Mouse (Mus musculus): ENCODE data around the gene Cirbp. TPM values are rescaled to one million over a fixed set of nuclear protein-coding genes. Genes with fewer than 3 reads are reported as not detected.

The Cirbp gene
- polyA plus RNA-seq, 1 experiment from 2014 or later: 80.8 TPM

DNA sequence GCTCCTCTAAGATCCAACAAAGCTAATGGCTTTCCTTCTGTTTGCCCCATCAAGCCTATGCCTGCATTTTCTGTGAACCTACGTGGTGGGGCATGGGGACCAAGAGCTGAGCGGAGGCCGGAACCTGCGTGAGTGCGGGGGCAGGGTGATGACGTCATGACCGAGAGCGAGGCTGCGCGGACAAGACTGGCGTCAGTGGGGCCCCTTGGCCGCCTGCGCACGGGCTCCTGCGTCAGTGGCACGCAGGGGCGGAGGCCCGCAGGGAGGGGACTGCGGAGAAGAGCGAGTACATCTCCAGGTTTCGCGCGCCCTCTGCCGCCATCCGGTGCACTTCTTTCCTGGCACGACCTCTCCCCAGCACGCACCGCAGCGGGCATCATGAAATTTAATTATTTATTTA lies 24.5 kb upstream of the Cirbp start:
- Histone ChIP-seq H3K9ac (ENCODE audit: low read length) (peak overlapping the region; percentile 71), H3K4me1 (ENCODE audit: control insufficient read depth, insufficient read depth, low read length) (peaks cover 55% of the 10 kb centered on the region), H3K4me2 (ENCODE audit: low read depth, low read length) (peak overlapping the region; percentile 98), H3K36me3 (ENCODE audit: control insufficient read depth, insufficient read depth, low read length) (peaks cover 13% of the 10 kb centered on the region; the same call in 1 of the 2 replicates), H3K27ac (ENCODE audit: low read length) (peak overlapping the region; percentile 94), H3K27me3 (ENCODE audit: control insufficient read depth, insufficient read depth, low read length) (peaks cover 3% of the 10 kb centered on the region; the same call in 1 of the 2 replicates), H3K9me3 (replicated peaks; ENCODE audit: control insufficient read depth, low read length) (no peaks in the 10 kb centered on the region), H3K4me3 (replicated peaks; ENCODE audit: low read length) (peak overlapping the region; percentile 85)
- ATAC-seq (ENCODE audit: insufficient read depth, low FRiP score): peak; percentile 75
- 0% methylated on average over 29 of the region's 29 CpGs for WGBS

DNA sequence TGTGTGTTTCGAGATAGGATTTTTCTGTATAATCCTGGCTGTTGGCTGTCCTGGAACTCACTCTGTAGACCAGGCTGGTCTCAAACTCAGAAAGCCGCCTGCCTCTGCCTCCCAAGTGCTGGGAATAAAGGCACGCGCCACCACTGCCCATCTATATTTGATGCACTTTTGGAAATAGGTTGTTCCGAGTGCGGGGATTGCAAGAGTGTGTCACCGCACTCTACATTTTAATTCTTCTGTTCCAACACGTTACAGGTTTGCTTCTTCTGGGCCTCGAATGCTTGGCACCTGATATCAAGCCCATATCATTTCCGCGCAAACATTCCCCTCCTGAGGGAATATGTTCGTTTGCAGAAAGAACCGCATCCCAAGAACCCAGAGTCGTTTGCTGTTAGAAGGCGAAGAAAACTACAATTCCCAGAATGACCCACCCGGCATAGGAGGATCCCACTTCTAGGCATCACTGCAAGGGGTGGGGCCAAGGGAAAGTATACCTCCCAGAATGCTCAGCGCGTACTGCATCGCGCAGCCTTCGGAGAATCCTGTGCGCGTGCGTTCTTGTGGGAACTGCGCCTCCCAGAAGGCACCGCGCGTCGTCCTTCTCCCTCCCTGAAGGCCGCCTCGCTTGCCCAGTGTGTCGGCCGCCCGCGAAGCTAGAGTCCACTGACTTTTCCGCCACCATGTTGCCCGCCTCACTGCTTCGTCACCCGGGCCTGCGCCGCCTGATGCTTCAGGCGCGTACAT lies 23.8 kb upstream of the Cirbp start:
- H3K27ac ChIP-seq (ENCODE audit: low read length): peak overlapping the region; percentile 94
- peaks cover 13% of the 10 kb centered on the region; the same call in 1 of the 2 replicates for H3K36me3 ChIP-seq (ENCODE audit: control insufficient read depth, insufficient read depth, low read length)
- H3K4me3 ChIP-seq (replicated peaks; ENCODE audit: low read length): peak overlapping the region; percentile 85
- peak overlapping the region; percentile 98 for H3K4me2 ChIP-seq (ENCODE audit: low read depth, low read length)
- WGBS: under 1% methylated on average over 43 of the region's 43 CpGs
- ATAC-seq (ENCODE audit: insufficient read depth, low FRiP score): peak; percentile 88
- no peaks in the 10 kb centered on the region for H3K9me3 ChIP-seq (replicated peaks; ENCODE audit: control insufficient read depth, low read length)
- peaks cover 59% of the 10 kb centered on the region for H3K4me1 ChIP-seq (ENCODE audit: control insufficient read depth, insufficient read depth, low read length)
- peaks cover under 1% of the 10 kb centered on the region; the same call in 1 of the 2 replicates for H3K27me3 ChIP-seq (ENCODE audit: control insufficient read depth, insufficient read depth, low read length)
- peak overlapping the region; percentile 97 for H3K9ac ChIP-seq (ENCODE audit: low read length)

DNA sequence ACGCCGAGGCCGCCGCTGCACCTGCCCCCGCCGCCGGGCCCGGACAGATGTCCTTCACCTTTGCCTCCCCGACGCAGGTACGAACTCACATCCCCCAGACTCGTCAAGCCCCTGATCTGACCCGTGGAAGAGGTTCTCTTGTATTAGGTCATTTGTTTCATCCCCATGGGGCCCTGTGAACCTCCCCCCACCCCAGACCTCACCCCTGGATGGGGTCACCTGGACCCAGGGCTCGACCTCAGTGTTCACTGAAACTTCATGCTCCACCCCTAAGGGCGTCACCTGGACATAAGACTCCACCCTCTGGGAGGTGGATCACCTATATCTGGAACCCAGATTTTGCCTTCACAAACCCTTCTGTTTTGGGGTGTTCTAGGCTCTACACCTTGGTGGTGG lies 23.3 kb upstream of the Cirbp start:
- H3K9ac ChIP-seq (ENCODE audit: low read length): peak overlapping the region; percentile 97
- no peak for ATAC-seq (ENCODE audit: insufficient read depth, low FRiP score)
- H3K36me3 ChIP-seq (ENCODE audit: control insufficient read depth, insufficient read depth, low read length): peaks cover 13% of the 10 kb centered on the region; the same call in 1 of the 2 replicates
- H3K9me3 ChIP-seq (replicated peaks; ENCODE audit: control insufficient read depth, low read length): no peaks in the 10 kb centered on the region
- WGBS: under 1% methylated on average over 15 of the region's 15 CpGs
- peaks cover 58% of the 10 kb centered on the region for H3K4me1 ChIP-seq (ENCODE audit: control insufficient read depth, insufficient read depth, low read length)
- H3K4me2 ChIP-seq (ENCODE audit: low read depth, low read length): peak overlapping the region; percentile 98
- peak overlapping the region; percentile 94 for H3K27ac ChIP-seq (ENCODE audit: low read length)
- peak overlapping the region; percentile 85 for H3K4me3 ChIP-seq (replicated peaks; ENCODE audit: low read length)
- H3K27me3 ChIP-seq (ENCODE audit: control insufficient read depth, insufficient read depth, low read length): no peaks in the 10 kb centered on the region; the same call in 1 of the 2 replicates

DNA sequence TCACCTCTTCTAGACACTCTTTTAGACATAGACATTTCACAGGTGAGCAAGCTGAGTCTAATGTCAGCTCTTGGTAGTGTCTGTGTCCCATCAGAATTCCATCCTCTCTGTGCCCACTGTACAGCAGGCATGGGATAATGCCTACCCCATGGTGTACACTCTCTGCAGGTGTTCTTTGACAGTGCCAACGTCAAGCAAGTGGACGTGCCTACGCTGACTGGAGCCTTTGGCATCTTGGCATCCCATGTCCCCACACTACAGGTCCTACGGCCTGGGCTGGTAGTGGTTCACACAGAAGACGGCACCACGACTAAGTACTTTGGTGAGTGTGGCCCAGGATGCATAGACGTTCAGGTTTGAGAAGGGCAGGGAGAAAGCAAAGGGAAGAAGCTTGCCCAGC lies 22.1 kb upstream of the Cirbp start:
- WGBS: 90% methylated on average over 7 of the region's 7 CpGs
- Histone ChIP-seq H3K9ac (ENCODE audit: low read length) (no peak overlapping the region), H3K36me3 (ENCODE audit: control insufficient read depth, insufficient read depth, low read length) (peaks cover 13% of the 10 kb centered on the region; the same call in 1 of the 2 replicates), H3K4me2 (ENCODE audit: low read depth, low read length) (no peak overlapping the region), H3K4me3 (replicated peaks; ENCODE audit: low read length) (no peak overlapping the region), H3K9me3 (replicated peaks; ENCODE audit: control insufficient read depth, low read length) (no peaks in the 10 kb centered on the region), H3K27me3 (ENCODE audit: control insufficient read depth, insufficient read depth, low read length) (no peaks in the 10 kb centered on the region), H3K27ac (ENCODE audit: low read length) (no peak overlapping the region), H3K4me1 (ENCODE audit: control insufficient read depth, insufficient read depth, low read length) (peaks cover 51% of the 10 kb centered on the region)
- ATAC-seq (ENCODE audit: insufficient read depth, low FRiP score): no peak

DNA sequence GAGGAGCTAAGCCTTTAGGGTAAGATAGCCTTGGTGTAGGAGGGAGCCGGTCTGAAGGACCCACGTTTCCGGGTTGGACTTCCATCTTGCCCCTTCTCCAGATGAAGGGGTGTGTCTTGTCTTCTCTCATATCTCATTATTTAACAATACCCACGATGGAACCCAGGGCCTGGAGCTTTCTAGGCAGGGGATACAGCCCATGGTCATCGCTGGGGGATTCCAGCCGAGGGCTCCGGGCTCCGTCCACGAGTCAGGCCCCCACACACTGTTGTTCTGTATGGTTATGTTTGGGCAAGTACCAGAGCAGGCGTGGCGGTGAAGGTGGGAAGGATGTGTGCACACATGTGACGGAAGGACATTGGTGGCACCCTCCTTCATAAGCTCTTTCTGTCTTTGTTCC lies 21.6 kb upstream of the Cirbp start:
- H3K27ac ChIP-seq (ENCODE audit: low read length): no peak overlapping the region
- WGBS: 90% methylated on average over 12 of the region's 12 CpGs
- H3K4me2 ChIP-seq (ENCODE audit: low read depth, low read length): no peak overlapping the region
- H3K4me1 ChIP-seq (ENCODE audit: control insufficient read depth, insufficient read depth, low read length): peaks cover 51% of the 10 kb centered on the region
- ATAC-seq (ENCODE audit: insufficient read depth, low FRiP score): no peak
- H3K9ac ChIP-seq (ENCODE audit: low read length): no peak overlapping the region
- H3K27me3 ChIP-seq (ENCODE audit: control insufficient read depth, insufficient read depth, low read length): no peaks in the 10 kb centered on the region
- no peak overlapping the region for H3K4me3 ChIP-seq (replicated peaks; ENCODE audit: low read length)
- no peaks in the 10 kb centered on the region for H3K9me3 ChIP-seq (replicated peaks; ENCODE audit: control insufficient read depth, low read length)
- peaks cover 13% of the 10 kb centered on the region; the same call in 1 of the 2 replicates for H3K36me3 ChIP-seq (ENCODE audit: control insufficient read depth, insufficient read depth, low read length)

DNA sequence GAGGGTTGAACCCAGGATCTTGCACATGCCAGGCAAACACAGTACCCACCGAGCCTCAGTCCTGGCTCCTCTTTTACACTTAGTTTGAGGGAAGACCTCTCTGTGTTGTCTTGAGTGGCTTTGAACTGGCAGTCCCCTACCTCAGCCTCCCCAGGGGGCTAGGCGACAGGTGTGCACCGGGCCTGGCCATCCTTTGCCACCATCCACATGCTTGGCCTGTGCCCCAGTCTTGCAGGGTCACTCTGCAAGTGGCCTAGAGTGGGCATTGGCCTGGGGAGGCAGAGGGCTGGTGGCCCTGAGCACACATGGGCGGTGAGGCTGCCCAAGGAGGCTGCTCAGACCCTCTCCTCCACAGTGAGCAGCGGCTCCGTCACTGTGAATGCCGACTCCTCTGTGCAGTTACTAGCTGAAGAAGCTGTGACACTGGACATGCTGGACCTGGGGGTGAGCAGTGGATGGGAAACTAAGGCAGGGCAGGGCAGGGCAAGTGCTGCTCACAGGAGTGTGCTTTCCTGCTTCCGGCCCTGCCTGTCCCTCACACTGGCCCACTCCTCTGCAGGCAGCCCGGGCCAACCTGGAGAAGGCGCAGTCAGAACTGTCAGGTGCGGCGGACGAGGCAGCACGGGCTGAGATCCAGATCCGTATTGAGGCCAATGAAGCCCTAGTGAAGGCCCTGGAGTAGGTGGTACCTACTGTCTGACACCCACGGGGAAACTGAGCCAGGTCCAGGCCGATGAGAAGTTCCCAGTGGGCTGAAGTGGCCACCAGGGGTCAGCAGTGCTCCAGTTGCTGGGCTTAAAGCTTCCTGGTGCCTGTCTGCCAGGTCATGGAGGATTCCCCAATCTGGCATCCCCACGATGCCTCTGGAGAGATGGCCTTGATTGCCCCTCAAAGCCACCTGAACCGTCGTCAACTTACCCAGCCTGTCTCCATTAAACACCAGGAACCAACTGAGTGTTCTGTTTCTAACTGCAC lies 20.6 kb upstream of the Cirbp start:
- WGBS: 71% methylated on average over 20 of the region's 20 CpGs
- no peak for ATAC-seq (ENCODE audit: insufficient read depth, low FRiP score)
- H3K9me3 ChIP-seq (replicated peaks; ENCODE audit: control insufficient read depth, low read length): no peaks in the 10 kb centered on the region
- peaks cover 48% of the 10 kb centered on the region for H3K4me1 ChIP-seq (ENCODE audit: control insufficient read depth, insufficient read depth, low read length)
- peak overlapping the region; percentile 99 for H3K27ac ChIP-seq (ENCODE audit: low read length)
- H3K9ac ChIP-seq (ENCODE audit: low read length): peak overlapping the region; percentile 93; the same call in 1 of the 2 replicates
- H3K36me3 ChIP-seq (ENCODE audit: control insufficient read depth, insufficient read depth, low read length): peaks cover 13% of the 10 kb centered on the region; the same call in 1 of the 2 replicates
- no peaks in the 10 kb centered on the region for H3K27me3 ChIP-seq (ENCODE audit: control insufficient read depth, insufficient read depth, low read length)
- H3K4me3 ChIP-seq (replicated peaks; ENCODE audit: low read length): no peak overlapping the region
- H3K4me2 ChIP-seq (ENCODE audit: low read depth, low read length): 0 out of 2 replicates have a peak overlapping the region, but pooled peaks have one; percentile 27

DNA sequence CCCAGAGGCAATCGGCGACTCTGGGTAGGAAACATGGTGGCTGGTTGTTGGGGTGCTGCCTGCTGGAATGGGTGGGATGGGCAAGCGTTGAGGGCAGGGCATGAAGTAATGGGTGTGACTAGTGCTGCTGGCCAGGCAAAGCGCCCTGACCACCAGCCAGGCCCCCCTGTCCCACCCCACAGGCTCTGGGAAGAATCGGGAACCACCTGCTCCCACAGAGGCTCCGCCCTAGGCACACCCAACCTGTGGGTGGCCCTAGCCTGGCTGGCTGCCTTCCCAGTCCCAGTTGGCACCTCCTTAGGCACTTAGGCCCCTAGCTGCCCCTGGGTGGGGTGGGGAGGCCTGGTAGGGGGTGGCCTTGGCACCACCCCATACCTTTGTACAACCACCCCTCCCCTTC lies 19.9 kb upstream of the Cirbp start:
- WGBS: 68% methylated on average over 6 of the region's 6 CpGs
- H3K9ac ChIP-seq (ENCODE audit: low read length): peak overlapping the region; percentile 93
- no peak for ATAC-seq (ENCODE audit: insufficient read depth, low FRiP score)

DNA sequence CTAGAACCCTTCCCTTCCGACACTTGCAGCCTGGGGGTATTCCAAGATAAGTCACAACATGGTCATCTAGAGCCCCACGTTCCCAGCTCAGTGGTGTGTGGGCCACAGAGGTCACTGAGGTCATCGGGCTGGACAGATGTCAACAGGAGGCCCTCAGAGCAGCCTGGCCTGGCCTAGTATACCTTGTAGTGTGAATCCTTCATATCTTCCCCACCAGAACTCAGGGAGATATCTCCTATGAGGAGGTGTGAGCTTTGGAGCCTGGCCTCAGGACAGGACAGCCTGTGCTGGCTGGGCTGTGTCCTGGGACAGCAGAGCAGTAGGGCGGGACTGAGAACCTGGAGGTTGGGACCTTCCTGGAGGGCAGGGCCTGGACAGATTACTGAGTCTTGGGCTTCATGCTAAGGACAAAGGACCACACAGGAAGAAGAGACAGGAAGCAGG lies 19.2 kb upstream of the Cirbp start:
- H3K4me3 ChIP-seq (replicated peaks; ENCODE audit: low read length): no peak overlapping the region
- H3K4me1 ChIP-seq (ENCODE audit: control insufficient read depth, insufficient read depth, low read length): peaks cover 46% of the 10 kb centered on the region
- H3K9me3 ChIP-seq (replicated peaks; ENCODE audit: control insufficient read depth, low read length): no peaks in the 10 kb centered on the region
- H3K36me3 ChIP-seq (ENCODE audit: control insufficient read depth, insufficient read depth, low read length): peaks cover 13% of the 10 kb centered on the region; the same call in 1 of the 2 replicates
- peak overlapping the region; percentile 60; the same call in 1 of the 2 replicates for H3K4me2 ChIP-seq (ENCODE audit: low read depth, low read length)
- WGBS: 57% methylated on average over 4 of the region's 4 CpGs
- H3K9ac ChIP-seq (ENCODE audit: low read length): peak overlapping the region; percentile 93
- ATAC-seq (ENCODE audit: insufficient read depth, low FRiP score): no peak
- peak overlapping the region; percentile 99 for H3K27ac ChIP-seq (ENCODE audit: low read length)
- H3K27me3 ChIP-seq (ENCODE audit: control insufficient read depth, insufficient read depth, low read length): no peaks in the 10 kb centered on the region

More for the DNA sequence above, 19.9 kb upstream of the Cirbp start:
- Histone ChIP-seq H3K9me3 (replicated peaks; ENCODE audit: control insufficient read depth, low read length) (no peaks in the 10 kb centered on the region), H3K4me3 (replicated peaks; ENCODE audit: low read length) (no peak overlapping the region), H3K4me1 (ENCODE audit: control insufficient read depth, insufficient read depth, low read length) (peaks cover 47% of the 10 kb centered on the region), H3K36me3 (ENCODE audit: control insufficient read depth, insufficient read depth, low read length) (peaks cover 13% of the 10 kb centered on the region; the same call in 1 of the 2 replicates), H3K27ac (ENCODE audit: low read length) (peak overlapping the region; percentile 99), H3K4me2 (ENCODE audit: low read depth, low read length) (0 out of 2 replicates have a peak overlapping the region, but pooled peaks have one; percentile 27), H3K27me3 (ENCODE audit: control insufficient read depth, insufficient read depth, low read length) (no peaks in the 10 kb centered on the region)

Data from stomach, embryonic 16.5 days (tissue).